In genomic region chr2:157464746-157465126, GRCm38 (mm10) we compare ENCODE assay signal across 8 mouse cellular contexts. TPM values are rescaled to one million over a fixed set of nuclear protein-coding genes. Genes with fewer than 3 reads are reported as not detected.
DNase-seq lines count a peak whose midpoint lies in the region; ATAC-seq and TF ChIP-seq lines count a peak whose summit lies in the region.

No protein-coding gene starts in this region.

- peak; percentile 73 for ATAC-seq in heart, embryonic 15.5 days (replicated peaks; ENCODE audit: insufficient number of reproducible peaks, insufficient read depth, low FRiP score, low read depth)
- ATAC-seq in hindbrain, postnatal 0 days, result peak; percentile 97
- peak; percentile 96 for ATAC-seq in neural tube, embryonic 13.5 days (ENCODE audit: low read depth)

- 14% methylated on average over 12 of the region's 12 CpGs for WGBS in heart, embryonic 15.5 days
- 13% methylated on average over 12 of the region's 12 CpGs for WGBS in hindbrain, postnatal 0 days
- 3% methylated on average over 12 of the region's 12 CpGs for WGBS in neural tube, embryonic 13.5 days

- H3K36me3 ChIP-seq in heart, embryonic 15.5 days, result 0 out of 2 replicates have a peak, but pooled peaks cover 7% of the 10 kb centered on the region
- H3K36me3 ChIP-seq in hindbrain, postnatal 0 days (ENCODE audit: insufficient read depth, low read length), result peaks cover 40% of the 10 kb centered on the region
- peaks cover 71% of the 10 kb centered on the region for H3K36me3 ChIP-seq in neural tube, embryonic 13.5 days

- H3K9ac ChIP-seq in heart, embryonic 15.5 days, result no peak overlapping the region
- H3K9ac ChIP-seq in hindbrain, postnatal 0 days (replicated peaks; ENCODE audit: low read length), result peak overlapping the region; percentile 49
- peak overlapping the region; percentile 72 for H3K9ac ChIP-seq in neural tube, embryonic 13.5 days

- peak overlapping the region; percentile 37 for H3K4me2 ChIP-seq in heart, embryonic 15.5 days
- no peak overlapping the region for H3K4me2 ChIP-seq in hindbrain, postnatal 0 days (ENCODE audit: low read depth, low read length)
- H3K4me2 ChIP-seq in neural tube, embryonic 13.5 days, result peak overlapping the region; percentile 33

- no peaks in the 10 kb centered on the region for H3K27me3 ChIP-seq in heart, embryonic 15.5 days
- H3K27me3 ChIP-seq in hindbrain, postnatal 0 days (ENCODE audit: insufficient read depth, low read length), result no peaks in the 10 kb centered on the region
- no peaks in the 10 kb centered on the region for H3K27me3 ChIP-seq in neural tube, embryonic 13.5 days

- no peaks in the 10 kb centered on the region for H3K9me3 ChIP-seq in heart, embryonic 15.5 days (replicated peaks)
- H3K9me3 ChIP-seq in hindbrain, postnatal 0 days (ENCODE audit: low read length), result no peaks in the 10 kb centered on the region
- no peaks in the 10 kb centered on the region for H3K9me3 ChIP-seq in neural tube, embryonic 13.5 days

- no peak overlapping the region for H3K4me3 ChIP-seq in heart, embryonic 15.5 days
- H3K4me3 ChIP-seq in hindbrain, postnatal 0 days (ENCODE audit: low read length), result no peak overlapping the region
- no peak overlapping the region for H3K4me3 ChIP-seq in neural tube, embryonic 13.5 days

- no peak for TF ChIP-seq CTCF in hindbrain, postnatal 0 days (IDR thresholded peaks at IDR 0.05; ENCODE audit: low read depth)

- no peak for DNase-seq in heart, postnatal 36 days
- DNase-seq in right cerebral cortex, postnatal 14 days, result peak; percentile 55
- no peak for DNase-seq in right cerebral cortex, postnatal 25 days
- peak; percentile 94 for DNase-seq in hindbrain, postnatal 0 days (ENCODE audit: low spot score)
- DNase-seq in cerebellum, postnatal 36 days, result no peak
- DNase-seq in adrenal gland, postnatal 4 days (ENCODE audit: low spot score in 2 of 2), result no peak

- intact Hi-C loops in heart, postnatal 36 days (cut with DNase I), result no loop called here

- H3K27ac ChIP-seq in heart, embryonic 15.5 days, result peak overlapping the region; percentile 38
- peak overlapping the region; percentile 94 for H3K27ac ChIP-seq in hindbrain, postnatal 0 days
- H3K27ac ChIP-seq in neural tube, embryonic 13.5 days (replicated peaks), result peak overlapping the region; percentile 98

- peaks cover 30% of the 10 kb centered on the region for H3K4me1 ChIP-seq in heart, embryonic 15.5 days (replicated peaks)
- H3K4me1 ChIP-seq in hindbrain, postnatal 0 days (ENCODE audit: insufficient read depth, low read length), result peaks cover 30% of the 10 kb centered on the region
- peaks cover 60% of the 10 kb centered on the region for H3K4me1 ChIP-seq in neural tube, embryonic 13.5 days (replicated peaks)

RNA-seq across cellular contexts. Expression of gene Src, which starts 46.5 kb away (rescaled TPM):
- 5.6 and 9.6 TPM in 2 replicates for polyA plus RNA-seq in heart, embryonic 15.5 days (2015; fragmentation: Nextera tagmentation; extraction: Ambion mirVana)
- 1 to 10 TPM; 3.4 to 4.9 TPM for total RNA-seq in heart, postnatal 36 days (2021)
- 133 and 134 TPM in 2 replicates for total RNA-seq in hindbrain, postnatal 0 days (2014; rRNA removed)
- 23.2 and 25.4 TPM in 2 replicates for polyA plus RNA-seq in hindbrain, postnatal 0 days (2015; fragmentation: Nextera tagmentation; extraction: Ambion mirVana)
- 32.0 and 32.5 TPM in 2 replicates for polyA plus RNA-seq in neural tube, embryonic 13.5 days (2015; fragmentation: Nextera tagmentation; extraction: Ambion mirVana)
- 10 to 100 TPM; 34.0 to 36.7 TPM for total RNA-seq in adrenal gland, postnatal 4 days (2021)

Comparison
In these comparisons a context has a peak if more than half of its experiments do, and no peak if none do; other contexts are left out.
1. DNase-seq: peak in right cerebral cortex, postnatal 14 days (single experiment) and hindbrain, postnatal 0 days (single experiment); none in heart, postnatal 36 days (0 of 2), right cerebral cortex, postnatal 25 days (single experiment), cerebellum, postnatal 36 days (0 of 2) and adrenal gland, postnatal 4 days (0 of 2).
2. H3K27ac ChIP-seq: peak in every context shown above with its lines; median percentile 98 in neural tube, embryonic 13.5 days; 94 in hindbrain, postnatal 0 days; 38 in heart, embryonic 15.5 days.
3. RNA of gene Src, which starts 46.5 kb away (total RNA-seq): 133 to 134 TPM in hindbrain, postnatal 0 days and 34.0 to 36.7 TPM in adrenal gland, postnatal 4 days; 3.4 to 4.9 TPM in heart, postnatal 36 days; every median in the first group is over 4 times any median in the second.
4. Peak in every context shown above with its lines, with median percentiles within 50 percentile points of each other: ATAC-seq.